Mouse (Mus musculus) heart, embryonic 10.5 days (tissue): ENCODE measurements around the gene Rnf130. TPM values are rescaled to one million over a fixed set of nuclear protein-coding genes. Genes with fewer than 3 reads are reported as not detected.

Experiments used
- DNase-seq: peaks from one replicate; pipeline ENCODE4 v3.0.0-alpha.2; 2017; ENCODE audit warnings: low spot score
- H3K27ac ChIP-seq: fragments of 300-500 bp; sonication (generic); 2 replicates; pipeline ENCODE4 v1.5.1; 2016; ENCODE audit warnings: mild to moderate bottlenecking
- H3K27me3 ChIP-seq: fragments of 300-500 bp; sonication (generic); 2 replicates; pipeline ENCODE4 v1.6.1; 2016; ENCODE audit warnings: mild to moderate bottlenecking; ENCODE audit not compliant: poor library complexity, insufficient read depth, severe bottlenecking
- H3K36me3 ChIP-seq: fragments of 300-500 bp; sonication (generic); 2 replicates; pipeline ENCODE4 v1.6.1; 2016; ENCODE audit warnings: mild to moderate bottlenecking, moderate library complexity
- H3K4me1 ChIP-seq: fragments of 300-500 bp; sonication (generic); 2 replicates; pipeline ENCODE4 v1.6.1; 2016; ENCODE audit warnings: mild to moderate bottlenecking
- H3K4me3 ChIP-seq: fragments of 300-500 bp; sonication (generic); 2 replicates; pipeline ENCODE4 v1.5.1; 2016; ENCODE audit warnings: mild to moderate bottlenecking, moderate library complexity
- H3K9me3 ChIP-seq: fragments of 300-500 bp; sonication (generic); 2 replicates; pipeline ENCODE4 v1.6.1; 2016; ENCODE audit warnings: mild to moderate bottlenecking, moderate library complexity
- WGBS: fragments of 180-500 bp; shearing (Covaris S2); methylation state at CpG from one replicate; pipeline ENCODE4 v1.1.7; 2016; 5-methylcytosine and 5-hydroxymethylcytosine counted together
- polyA plus RNA-seq: library from polyadenylated mRNA; unstranded; fragments of >200 nt; fragmentation: Nextera tagmentation; extraction: Ambion mirVana; gene quantifications from 2 replicates; pipeline ENCODE4 v1.2.1, GENCODE M21; 2016

Gene Rnf130
- polyA plus RNA-seq, 1 experiment from 2014 or later, result 31.6 TPM

DNA sequence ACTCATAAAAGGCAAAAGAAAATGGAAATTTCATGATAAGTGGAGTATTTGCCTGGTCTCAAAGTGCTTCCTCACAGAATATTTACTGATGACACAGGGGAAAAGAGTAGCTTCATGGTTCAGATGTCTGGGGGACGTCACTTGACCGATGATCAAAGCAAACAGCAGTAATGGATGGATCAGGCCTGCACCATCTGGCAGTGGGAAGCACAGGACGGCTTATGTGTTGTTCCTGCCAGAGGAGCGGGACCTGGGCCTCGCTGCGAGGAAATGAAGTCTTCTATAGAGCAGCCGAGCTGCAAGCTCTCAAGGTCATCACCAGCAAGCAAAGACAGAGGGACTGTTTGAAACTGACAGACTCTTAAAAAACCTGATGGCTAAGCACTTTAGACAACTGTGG lies 37.0 kb downstream of the Rnf130 start:
- WGBS, result 35% methylated on average over 7 of the region's 7 CpGs
- Histone ChIP-seq H3K36me3 (0 out of 2 replicates have a peak, but pooled peaks cover 2% of the 10 kb centered on the region), H3K4me3 (no peak overlapping the region), H3K27me3 (no peaks in the 10 kb centered on the region), H3K27ac (peak overlapping the region; percentile 60), H3K9me3 (no peaks in the 10 kb centered on the region), H3K4me1 (peaks cover 5% of the 10 kb centered on the region)
- DNase-seq, result no peak

DNA sequence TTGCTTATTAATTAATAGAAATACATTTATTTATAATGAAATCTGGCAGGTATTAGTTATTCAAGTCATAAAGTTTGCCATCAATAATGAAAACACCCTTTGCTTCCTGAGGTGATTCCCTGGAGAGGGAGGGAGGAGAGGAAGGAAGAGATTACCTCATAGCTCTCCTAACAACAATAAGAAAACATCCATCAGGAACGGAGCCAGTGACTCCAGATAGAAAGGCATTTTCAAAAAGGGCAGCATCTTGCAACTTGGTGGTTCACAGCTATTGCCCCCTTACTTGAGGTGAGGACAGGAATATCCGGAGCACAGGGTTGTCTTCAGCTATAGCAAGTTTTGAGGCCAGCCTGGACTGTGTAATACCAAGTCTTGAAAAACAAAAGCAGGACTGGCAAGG lies 40.9 kb downstream of the Rnf130 start:
- DNase-seq, result no peak
- H3K27me3 ChIP-seq, result no peaks in the 10 kb centered on the region
- no peaks in the 10 kb centered on the region for H3K9me3 ChIP-seq
- H3K27ac ChIP-seq, result no peak overlapping the region
- H3K36me3 ChIP-seq, result 0 out of 2 replicates have a peak, but pooled peaks cover 2% of the 10 kb centered on the region
- 50% methylated on average over 2 of the region's 2 CpGs for WGBS
- H3K4me1 ChIP-seq, result peaks cover 5% of the 10 kb centered on the region
- no peak overlapping the region for H3K4me3 ChIP-seq

DNA sequence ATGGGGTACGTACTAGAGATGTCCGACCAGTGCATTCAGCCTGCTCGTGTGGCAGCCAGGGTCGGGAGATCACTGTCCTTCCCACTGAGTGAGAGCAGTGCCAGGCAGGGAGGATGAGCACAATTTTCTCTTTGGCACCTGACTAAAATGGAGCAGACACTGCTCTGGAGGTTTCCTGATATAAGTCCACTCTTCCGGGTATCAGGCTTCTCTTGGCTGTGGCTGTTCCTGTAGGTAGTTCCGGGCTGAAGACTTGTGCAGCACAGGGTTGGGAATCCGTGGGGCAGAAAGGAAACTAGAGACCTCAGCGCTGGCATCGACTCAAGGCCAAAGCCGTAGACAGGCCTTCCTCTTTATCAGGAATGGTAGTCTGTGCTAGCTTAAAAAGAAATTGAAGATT lies 48.7 kb downstream of the Rnf130 start:
- Histone ChIP-seq H3K27ac (no peak overlapping the region), H3K4me1 (no peaks in the 10 kb centered on the region), H3K4me3 (no peak overlapping the region), H3K9me3 (no peaks in the 10 kb centered on the region), H3K27me3 (no peaks in the 10 kb centered on the region), H3K36me3 (no peaks in the 10 kb centered on the region)
- DNase-seq, result no peak
- 86% methylated on average over 10 of the region's 10 CpGs for WGBS

DNA sequence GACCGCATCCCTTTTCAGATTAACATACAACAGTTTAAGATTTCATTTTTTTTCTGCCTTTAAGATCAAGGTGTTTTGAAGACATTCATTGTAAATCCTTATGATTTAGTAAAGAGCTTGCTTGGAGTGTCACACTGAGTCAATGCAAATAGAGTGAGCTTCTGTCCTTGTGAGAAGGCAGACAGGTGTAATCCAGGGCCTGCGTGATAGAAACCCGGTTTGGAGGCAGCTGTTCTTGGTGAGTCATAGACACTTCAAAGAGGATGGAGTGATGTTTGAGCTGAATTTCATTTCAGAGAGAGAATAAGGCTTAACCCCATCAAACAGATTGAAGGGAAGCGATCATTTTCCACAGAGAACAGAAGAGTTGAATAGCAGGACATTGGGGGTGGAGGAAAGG lies 51.6 kb downstream of the Rnf130 start:
- H3K27me3 ChIP-seq, result no peaks in the 10 kb centered on the region
- no peak overlapping the region for H3K4me3 ChIP-seq
- no peaks in the 10 kb centered on the region for H3K4me1 ChIP-seq
- WGBS, result 86% methylated on average over 4 of the region's 4 CpGs
- H3K36me3 ChIP-seq, result no peaks in the 10 kb centered on the region
- no peak overlapping the region for H3K27ac ChIP-seq
- H3K9me3 ChIP-seq, result no peaks in the 10 kb centered on the region
- no peak for DNase-seq

DNA sequence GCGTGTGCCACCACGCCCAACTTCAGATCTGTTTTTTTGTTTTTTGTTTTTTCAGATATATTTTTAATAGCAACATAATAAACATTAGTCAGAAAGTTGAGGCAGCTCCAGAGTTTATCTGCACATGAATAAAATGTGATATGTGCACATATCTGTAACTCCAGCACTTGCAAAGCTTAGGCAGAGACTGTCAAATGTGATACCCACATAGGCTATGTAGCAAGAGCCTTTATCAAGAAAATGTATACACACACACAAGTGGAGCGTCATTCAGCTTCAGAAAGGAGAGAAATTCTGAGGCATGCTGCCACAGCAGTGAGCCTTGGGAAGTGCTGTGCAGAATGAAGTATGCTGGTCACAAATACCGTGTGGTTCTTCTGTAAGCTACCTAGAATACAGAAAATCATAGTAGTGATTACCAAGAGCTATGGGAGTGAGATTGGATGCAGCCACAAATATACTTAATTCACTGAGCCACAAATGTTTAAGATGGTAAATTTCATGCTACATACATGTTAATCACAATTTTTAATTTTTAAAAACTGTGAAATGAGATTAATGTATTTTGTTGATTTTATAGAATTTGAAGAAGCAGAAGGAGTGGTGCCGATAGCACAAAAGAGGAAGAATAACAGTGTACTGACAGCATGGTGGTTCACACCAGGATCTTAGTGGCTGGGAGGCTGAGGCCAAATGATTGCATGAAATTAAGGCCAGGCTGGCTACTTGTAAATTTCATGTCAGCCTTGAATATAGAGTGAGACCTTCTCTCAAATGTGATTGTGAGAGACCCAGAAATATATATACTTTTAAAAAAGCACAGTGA lies 56.4 kb downstream of the Rnf130 start:
- no peak overlapping the region for H3K4me3 ChIP-seq
- H3K27me3 ChIP-seq, result no peaks in the 10 kb centered on the region
- peaks cover 6% of the 10 kb centered on the region for H3K36me3 ChIP-seq
- no peak for DNase-seq
- H3K4me1 ChIP-seq, result no peaks in the 10 kb centered on the region
- 82% methylated on average over 5 of the region's 5 CpGs for WGBS
- no peaks in the 10 kb centered on the region for H3K9me3 ChIP-seq
- H3K27ac ChIP-seq, result no peak overlapping the region

DNA sequence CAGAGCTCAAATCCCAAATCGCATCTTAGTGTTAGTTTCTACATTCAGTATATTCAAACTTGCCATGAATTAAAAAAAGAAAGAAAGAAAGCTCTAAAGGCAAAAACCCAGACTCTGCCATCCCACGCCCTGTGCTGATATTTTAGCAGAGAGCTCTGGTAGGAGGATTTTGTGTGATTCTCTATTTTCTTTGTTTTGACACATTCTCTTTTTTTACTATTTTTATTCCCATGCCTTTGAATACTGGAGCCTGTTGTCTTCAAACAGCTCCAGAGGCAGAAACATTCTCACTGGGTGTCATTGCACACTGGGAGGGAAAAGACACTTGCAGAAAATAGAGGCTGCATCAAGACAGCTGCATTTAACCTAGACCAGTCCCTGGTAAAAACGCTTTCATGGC lies 61.1 kb downstream of the Rnf130 start:
- Histone ChIP-seq H3K27ac (no peak overlapping the region), H3K4me1 (peaks cover 19% of the 10 kb centered on the region), H3K27me3 (no peaks in the 10 kb centered on the region), H3K9me3 (no peaks in the 10 kb centered on the region), H3K36me3 (peaks cover 13% of the 10 kb centered on the region), H3K4me3 (no peak overlapping the region)
- DNase-seq, result no peak
- 89% methylated on average over 3 of the region's 3 CpGs for WGBS

DNA sequence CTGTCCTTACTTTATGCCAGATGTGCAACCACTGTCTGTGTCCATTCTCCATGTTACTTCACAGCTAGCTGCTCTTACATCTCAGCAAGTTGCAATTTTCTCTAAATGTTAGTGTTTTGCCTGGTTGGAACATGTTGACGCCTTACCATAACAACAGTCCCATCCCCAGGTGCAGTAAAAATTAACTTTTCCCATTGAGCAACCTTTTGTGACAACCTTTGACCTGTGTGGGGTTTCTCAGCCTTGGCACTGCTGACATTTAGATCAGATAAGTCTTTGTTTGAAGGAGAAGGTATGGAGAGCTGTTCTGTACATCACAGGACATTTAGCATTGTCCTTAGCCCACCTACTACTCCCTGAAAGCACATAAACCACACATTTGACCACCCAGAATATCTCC lies 64.7 kb downstream of the Rnf130 start:
- Histone ChIP-seq H3K27ac (no peak overlapping the region), H3K27me3 (no peaks in the 10 kb centered on the region), H3K9me3 (no peaks in the 10 kb centered on the region), H3K4me1 (peaks cover 26% of the 10 kb centered on the region), H3K4me3 (no peak overlapping the region), H3K36me3 (peaks cover 16% of the 10 kb centered on the region)
- DNase-seq, result no peak
- WGBS, result 75% methylated on average over 1 of the region's 1 CpGs

DNA sequence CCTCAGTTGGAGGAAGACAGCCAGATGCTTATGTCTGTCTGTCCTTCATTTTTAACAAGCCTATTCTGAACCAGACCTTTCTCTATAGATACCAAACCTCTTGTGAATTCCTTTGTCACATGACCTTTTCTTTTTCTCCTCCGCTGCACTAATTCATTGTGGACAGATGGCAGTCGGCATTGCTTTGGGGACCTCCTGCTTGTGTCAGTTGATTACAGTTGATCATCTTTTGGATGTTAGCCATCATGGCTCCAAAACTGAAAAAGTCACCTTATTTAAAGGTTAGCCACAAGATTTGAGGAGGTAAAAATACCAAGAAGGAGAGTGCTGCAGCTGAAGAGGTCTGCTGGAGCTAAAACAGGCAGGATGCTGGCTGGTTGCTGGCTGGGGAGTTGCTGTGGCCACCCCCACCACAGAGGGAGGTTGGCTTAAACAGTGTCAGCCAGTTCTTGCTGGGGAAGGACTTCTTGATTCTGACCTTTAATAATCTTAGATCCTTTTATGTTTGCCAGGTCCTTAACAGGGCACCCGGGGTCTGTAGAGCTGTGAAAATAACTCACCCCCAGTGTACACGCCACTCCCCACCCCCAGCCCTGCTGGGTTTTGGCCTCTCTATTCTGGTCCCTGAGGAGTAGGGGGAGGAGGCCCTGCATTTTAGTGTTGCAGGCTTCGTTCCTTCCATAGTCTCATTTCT lies 66.0 kb downstream of the Rnf130 start:
- no peak overlapping the region for H3K27ac ChIP-seq
- no peak overlapping the region for H3K4me3 ChIP-seq
- no peaks in the 10 kb centered on the region for H3K27me3 ChIP-seq
- no peaks in the 10 kb centered on the region for H3K9me3 ChIP-seq
- peaks cover 26% of the 10 kb centered on the region for H3K4me1 ChIP-seq
- peaks cover 14% of the 10 kb centered on the region for H3K36me3 ChIP-seq
- 61% methylated on average over 5 of the region's 5 CpGs for WGBS
- no peak for DNase-seq

DNA sequence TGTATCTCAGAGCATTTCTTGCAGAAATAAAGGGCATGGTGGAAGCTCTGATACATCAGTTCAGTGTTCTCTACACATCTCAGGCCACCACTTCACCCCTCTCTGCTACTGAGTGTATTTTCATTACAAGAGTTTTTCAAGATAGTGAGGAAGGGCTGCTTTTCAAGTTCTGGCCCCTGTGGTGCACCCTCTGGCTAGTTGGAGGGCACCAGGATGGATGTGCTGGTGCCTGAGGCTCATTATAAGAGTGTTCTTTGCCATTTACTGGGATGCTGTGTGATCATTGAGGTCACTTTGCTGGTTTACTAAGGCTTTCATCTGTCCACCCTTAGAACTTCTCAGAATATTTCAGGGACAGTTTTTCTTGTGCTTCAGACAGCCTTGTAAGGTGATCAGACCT lies 66.5 kb downstream of the Rnf130 start:
- DNase-seq, result no peak
- H3K27ac ChIP-seq, result no peak overlapping the region
- peaks cover 10% of the 10 kb centered on the region for H3K36me3 ChIP-seq
- no peaks in the 10 kb centered on the region for H3K27me3 ChIP-seq
- peaks cover 26% of the 10 kb centered on the region for H3K4me1 ChIP-seq
- H3K9me3 ChIP-seq, result no peaks in the 10 kb centered on the region
- H3K4me3 ChIP-seq, result no peak overlapping the region

DNA sequence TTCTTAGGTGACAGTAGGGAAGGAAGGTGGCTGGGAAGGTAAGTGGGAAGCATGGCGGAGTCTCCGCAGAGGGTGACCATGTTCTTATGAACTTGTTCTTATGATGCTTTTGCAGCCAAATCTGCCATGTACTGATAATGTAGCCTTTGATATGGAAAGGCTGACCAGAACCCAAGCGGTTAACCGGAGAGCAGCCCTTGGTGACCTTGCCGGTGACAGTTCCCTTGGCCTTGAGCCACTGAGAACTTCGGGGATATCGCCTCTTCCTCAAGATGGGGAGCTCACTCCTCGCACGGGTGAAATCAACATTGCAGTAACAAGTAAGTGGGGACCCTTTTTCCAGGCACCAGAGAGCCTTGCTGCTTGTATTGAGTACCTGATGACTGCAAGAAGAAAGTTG lies 70.5 kb downstream of the Rnf130 start:
- DNase-seq, result no peak
- 81% methylated on average over 9 of the region's 9 CpGs for WGBS
- H3K4me1 ChIP-seq, result peaks cover 13% of the 10 kb centered on the region
- H3K9me3 ChIP-seq, result no peaks in the 10 kb centered on the region
- H3K4me3 ChIP-seq, result no peak overlapping the region
- H3K36me3 ChIP-seq, result peaks cover 8% of the 10 kb centered on the region; the same call in 1 of the 2 replicates
- no peak overlapping the region for H3K27ac ChIP-seq
- H3K27me3 ChIP-seq, result no peaks in the 10 kb centered on the region

DNA sequence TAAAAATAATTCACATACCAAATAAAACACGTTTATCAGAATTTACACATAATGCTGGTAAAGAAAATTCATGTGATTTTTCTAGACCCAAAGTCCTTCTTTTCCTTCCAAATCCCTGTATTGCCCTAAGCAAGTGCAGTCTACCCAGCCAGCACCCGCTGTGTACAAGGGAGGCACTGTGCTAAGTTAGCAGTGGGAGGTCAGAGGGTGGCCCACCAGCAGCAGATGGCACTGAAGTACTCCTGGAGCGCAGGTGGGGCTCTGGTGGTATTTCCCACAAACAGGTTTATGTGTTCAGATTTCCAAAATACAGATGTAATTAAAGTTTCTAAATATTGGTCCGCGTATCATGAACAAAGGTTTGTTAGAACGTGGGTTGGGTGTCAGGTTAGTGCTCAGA lies 71.9 kb downstream of the Rnf130 start:
- H3K27me3 ChIP-seq, result no peaks in the 10 kb centered on the region
- H3K36me3 ChIP-seq, result peaks cover 8% of the 10 kb centered on the region; the same call in 1 of the 2 replicates
- DNase-seq, result no peak
- no peak overlapping the region for H3K27ac ChIP-seq
- WGBS, result 89% methylated on average over 6 of the region's 6 CpGs
- no peaks in the 10 kb centered on the region for H3K4me1 ChIP-seq
- no peaks in the 10 kb centered on the region for H3K9me3 ChIP-seq
- no peak overlapping the region for H3K4me3 ChIP-seq

DNA sequence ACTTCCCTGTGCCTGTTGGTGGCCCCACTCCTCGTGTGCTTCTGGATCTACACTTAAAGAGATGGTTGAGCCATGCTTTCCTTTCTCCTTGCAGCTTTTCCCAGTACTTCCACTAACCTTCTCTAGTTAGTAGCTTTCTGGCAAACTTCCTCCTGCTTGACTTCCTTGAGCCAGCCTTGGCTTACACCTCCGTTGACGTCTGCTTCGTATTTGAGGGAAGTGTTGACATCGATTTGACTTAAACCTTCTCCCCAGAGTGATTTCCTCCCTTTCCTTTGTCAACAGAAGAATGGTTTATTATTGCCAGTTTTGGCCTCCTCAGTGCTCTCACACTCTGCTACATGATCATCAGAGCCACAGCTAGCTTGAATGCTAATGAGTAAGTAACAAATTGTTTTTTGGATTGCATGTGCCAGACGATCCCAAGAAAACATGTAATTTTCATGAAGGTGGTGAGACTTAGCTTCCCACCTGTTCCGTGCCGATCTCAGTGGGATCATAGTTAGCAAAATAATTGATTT lies 73.9 kb downstream of the Rnf130 start:
- 77% methylated on average over 8 of the region's 8 CpGs for WGBS
- DNase-seq, result no peak
- no peak overlapping the region for H3K27ac ChIP-seq
- peaks cover 7% of the 10 kb centered on the region; the same call in 1 of the 2 replicates for H3K36me3 ChIP-seq
- peaks cover 7% of the 10 kb centered on the region for H3K4me1 ChIP-seq
- H3K27me3 ChIP-seq, result no peaks in the 10 kb centered on the region
- H3K9me3 ChIP-seq, result no peaks in the 10 kb centered on the region
- no peak overlapping the region for H3K4me3 ChIP-seq

DNA sequence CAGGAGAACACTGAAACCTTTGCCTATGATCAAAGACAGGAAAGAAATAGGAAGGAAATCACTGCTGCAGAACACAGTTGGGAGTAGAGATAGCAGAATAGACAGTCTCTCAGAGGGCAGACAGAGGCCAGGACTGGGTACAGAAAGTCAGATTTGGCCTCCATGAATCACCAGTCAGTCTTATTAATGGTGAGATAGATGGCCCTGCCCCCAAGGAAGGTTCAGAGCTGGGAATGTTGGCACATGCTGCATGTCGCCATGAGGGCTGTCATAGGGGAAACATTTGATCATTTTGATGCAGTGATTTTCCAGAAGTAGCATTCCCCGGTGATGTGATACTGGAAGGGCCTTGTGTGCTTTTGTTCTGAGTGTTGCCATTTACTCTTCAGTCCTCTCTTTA lies 74.5 kb downstream of the Rnf130 start:
- WGBS, result 57% methylated on average over 2 of the region's 2 CpGs
- peaks cover 5% of the 10 kb centered on the region; the same call in 1 of the 2 replicates for H3K36me3 ChIP-seq
- DNase-seq, result no peak

More for the DNA sequence above, 74.5 kb downstream of the Rnf130 start:
- Histone ChIP-seq H3K9me3 (no peaks in the 10 kb centered on the region), H3K27me3 (no peaks in the 10 kb centered on the region), H3K4me1 (peaks cover 8% of the 10 kb centered on the region), H3K27ac (no peak overlapping the region), H3K4me3 (no peak overlapping the region)
